Mouse (Mus musculus): Measurements from ENCODE around the gene Ube2ql1.

Gene Ube2ql1

DNA sequence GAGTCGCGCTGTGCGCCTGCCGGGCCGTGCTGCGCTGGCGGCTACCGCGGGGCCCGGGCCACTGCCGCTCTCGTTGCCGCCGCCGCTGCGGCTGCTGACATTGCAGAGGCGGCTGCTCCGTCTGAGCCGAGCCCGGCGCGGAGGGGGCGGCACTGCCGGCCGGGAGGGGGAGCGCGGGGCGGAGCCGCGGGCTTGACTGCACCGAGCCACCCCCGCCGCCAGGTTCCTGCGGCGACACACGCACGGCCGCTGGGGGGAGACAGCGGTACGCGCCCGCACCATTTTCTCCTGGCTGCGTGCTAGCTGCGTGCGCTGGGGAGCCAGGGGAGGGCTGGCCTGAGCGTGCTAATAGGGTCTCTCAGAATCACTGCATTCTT is at the start of gene Ube2ql1:
Gene Ube2ql1, minus strand, starts transcription at position 131 of the 377 bp plus-strand sequence.
- peak; percentile 90 for DNase-seq (ENCODE audit: low spot score)

DNA sequence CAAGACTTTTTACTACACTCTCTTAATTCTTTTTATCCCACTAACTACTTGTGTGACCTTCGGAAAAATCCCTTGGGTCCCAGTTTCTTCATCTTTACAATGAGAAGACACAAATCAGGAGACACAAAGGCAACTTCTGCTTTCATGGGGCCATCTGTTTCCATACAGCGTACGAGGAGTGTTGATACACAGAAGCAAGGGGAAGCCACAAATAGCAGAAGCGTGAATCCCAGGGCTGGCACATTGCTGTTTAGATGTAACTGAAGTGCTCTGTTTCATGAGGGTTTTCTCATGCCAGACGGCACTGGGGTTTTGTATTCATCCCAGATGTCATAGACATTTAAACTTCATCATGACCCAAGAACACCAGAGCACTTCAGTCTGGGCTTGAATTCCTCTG is 49.0 kb upstream of the Ube2ql1 start:
- DNase-seq (ENCODE audit: low spot score), result no peak

DNA sequence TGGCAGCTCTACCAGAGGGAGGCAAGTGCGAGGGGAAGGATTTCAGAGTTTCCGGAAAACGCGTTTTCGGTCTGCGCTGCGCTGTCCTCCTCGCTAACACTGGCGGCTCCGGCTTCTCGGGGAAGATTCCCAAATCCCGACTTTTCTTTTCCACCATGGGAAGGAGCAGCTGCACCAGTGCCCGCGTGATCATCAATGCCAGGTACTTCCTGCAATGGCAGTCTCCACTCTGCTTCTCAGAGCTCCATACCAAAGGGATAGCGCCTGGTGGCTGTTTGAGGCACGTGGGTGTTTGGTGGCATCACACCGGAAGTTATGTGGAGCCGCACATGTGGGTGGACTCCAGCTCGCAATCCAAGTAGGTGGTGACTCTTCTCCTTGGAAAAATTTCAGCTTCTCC is 38.5 kb upstream of the Ube2ql1 start:
- DNase-seq (ENCODE audit: low spot score), result peak; percentile 71

DNA sequence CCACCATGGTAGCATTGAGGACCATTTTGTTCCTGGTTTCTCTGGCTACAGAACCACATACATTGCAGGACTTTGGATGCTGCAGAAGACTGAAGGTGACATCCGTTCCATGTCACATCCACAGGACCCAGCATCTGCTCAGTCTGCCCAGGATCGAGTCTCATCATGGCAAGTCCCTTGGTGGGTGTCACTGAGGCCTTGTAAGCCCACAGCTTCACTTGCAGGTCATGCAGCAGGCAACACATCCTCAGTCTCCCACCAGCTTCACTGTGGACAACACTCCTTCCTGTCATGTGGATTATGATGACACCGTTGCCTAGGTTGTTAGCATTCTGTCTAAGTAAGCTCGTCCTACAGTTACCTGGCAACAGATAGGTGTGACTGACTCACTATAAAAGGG is 32.7 kb upstream of the Ube2ql1 start:
- no peak for DNase-seq (ENCODE audit: low spot score)

DNA sequence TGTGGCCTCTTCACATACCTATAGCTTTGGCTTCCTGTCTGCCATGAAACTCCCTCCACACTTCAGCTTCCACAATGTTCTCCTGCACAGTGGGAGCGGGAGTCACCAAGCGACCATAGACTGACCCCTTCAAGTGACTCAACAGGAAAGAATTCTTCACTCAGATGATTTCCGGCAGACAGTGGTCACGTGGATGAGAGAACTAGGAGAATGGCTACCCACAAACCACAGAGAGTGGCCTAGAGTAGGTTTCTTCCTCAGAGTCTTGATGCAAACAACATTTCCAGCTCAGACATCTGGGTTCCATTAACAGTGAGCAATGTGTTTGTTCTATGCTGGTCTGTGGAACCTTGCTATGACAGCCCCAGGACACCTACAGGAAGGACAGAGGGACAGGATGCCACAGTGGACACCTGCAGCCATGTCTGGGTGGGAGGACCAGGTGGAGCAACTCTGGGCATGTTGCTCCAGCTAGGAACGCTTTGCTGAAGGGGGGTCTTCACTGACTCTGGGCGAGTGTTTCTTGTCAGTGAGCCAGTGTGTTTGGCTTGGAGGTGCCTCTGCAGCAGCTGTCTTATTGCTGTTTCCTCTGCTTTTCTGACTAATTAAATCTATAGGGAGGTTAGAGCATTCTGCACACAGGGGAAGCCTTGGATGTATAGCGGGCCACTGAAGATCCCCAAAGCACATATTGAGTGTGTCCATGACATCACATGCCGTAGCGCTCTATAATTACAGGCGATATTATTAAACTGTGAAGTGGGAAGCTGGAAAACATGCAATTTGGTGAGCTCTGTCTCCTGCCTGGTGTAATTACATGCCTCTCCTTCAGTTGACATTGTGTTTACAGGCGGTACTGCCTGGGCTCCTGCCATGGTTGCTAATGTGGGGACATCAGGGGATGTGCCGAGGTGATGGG is 31.1 kb upstream of the Ube2ql1 start:
- no peak for DNase-seq (ENCODE audit: low spot score)

DNA sequence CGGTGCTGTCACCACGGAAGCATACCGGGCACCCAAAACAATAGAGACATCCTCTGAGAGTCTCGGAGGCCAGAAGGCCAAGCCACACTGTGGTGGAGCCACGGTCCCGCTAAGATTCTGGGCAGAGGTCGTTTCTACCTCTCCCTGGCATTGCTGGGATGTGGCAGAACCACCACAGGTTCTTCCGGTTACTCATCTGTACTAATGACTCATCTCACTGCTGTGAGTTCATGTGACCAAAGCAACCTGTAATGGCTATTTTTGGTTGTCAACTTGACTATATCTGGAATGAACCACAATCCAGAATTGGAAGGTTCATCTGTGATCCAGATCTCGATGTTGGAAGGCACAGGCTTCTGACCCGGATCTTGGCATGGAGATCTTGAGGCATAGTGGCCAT is 28.5 kb upstream of the Ube2ql1 start:
- no peak for DNase-seq (ENCODE audit: low spot score)

DNA sequence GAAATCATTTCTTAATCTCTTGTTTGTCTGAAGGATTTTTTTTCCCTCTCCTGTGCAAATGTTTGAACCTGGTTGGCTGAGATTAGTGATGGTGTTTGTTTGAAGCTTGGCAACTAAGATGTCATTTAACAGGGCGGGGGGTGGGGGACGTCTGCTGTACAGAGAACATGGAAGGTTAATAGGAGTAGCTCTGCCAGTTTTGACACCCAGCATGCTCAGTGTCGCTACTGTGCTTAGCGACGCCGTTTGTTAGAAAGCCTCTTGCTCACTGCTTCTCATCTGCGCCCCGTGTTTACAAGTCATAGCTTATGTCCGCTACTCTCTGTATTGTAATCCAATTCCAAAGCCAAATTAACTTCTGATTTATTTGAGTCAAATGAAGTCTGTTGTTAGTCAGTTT is 25.0 kb upstream of the Ube2ql1 start:
- no peak for DNase-seq (ENCODE audit: low spot score)

DNA sequence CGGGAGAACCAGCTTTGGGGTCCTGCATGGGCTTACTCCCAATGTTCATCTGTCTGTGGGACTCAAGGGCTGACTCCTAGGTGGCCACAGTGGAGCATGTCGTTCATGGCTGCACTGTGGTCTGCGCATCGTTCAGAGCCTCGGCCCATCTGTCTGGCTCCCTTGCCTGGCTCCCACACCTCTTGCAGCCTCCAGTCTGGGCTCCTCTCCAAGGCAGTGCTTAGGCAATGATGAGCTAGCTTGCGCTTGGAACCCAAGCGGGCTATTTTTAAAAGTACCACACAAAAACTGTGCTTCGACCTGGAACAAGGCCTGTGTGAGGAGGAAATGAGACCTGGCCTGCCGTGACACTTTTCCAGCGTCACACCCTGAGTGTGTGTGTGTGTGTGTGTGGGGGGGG is 21.7 kb upstream of the Ube2ql1 start:
- peak; percentile 74 for DNase-seq (ENCODE audit: low spot score)

DNA sequence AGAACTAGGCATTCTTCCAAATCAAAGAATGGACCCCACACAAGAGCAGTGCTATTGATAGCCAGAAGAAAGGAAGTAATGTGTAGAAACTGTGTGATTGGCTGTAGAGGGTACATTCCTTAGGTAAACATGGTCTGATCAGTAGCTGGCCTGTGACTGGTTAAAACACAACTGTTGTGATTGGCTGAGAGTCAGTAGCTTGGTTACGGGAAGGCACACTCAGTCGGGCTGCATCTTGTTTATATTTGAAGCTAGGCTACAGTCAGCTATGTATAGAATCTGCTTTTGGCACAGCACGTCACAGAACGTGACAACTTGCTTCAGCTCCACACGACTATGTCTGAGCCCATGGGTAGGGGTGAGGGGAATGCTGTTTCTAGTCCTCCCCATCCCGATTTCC is 19.3 kb upstream of the Ube2ql1 start:
- no peak for DNase-seq (ENCODE audit: low spot score)

DNA sequence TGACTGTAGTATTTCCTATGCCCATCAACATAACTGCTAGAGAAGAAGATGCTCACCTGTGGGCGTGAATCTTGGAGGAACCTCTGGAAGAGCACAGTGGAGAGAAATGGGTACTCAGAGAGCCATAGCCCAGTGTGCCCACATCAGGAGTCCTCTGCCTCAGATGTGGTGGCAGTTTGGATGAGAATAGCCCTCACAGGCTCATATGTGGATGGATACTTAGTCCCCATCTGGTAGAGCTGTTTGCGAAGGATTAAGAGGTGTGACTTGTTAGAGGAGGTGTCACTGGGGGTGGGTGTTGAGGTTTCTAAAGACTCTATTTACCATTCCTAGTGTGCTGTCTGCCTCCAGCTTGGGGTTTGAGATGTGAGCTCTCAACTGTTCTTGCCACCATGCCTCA is 13.2 kb upstream of the Ube2ql1 start:
- no peak for DNase-seq (ENCODE audit: low spot score)

DNA sequence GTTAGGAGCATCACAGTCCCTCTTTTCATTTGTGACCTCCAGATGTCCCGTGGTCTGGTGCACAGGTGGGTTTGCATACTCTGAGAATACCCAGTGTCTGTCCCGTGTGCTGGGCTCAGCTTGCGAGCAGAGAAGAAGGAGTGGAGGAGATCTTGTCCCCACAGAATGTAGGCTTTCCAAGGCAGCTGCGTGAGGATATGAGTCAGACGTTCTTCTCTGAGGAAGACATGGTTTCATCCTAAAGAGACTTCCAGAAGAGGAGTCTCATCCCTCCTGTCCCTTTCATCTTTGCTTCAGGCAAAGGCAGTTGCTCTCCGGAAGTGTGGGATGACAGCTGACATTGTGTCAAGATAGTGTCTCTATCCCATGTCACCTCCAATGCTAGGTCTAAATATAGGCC is 11.8 kb upstream of the Ube2ql1 start:
- no peak for DNase-seq (ENCODE audit: low spot score)

DNA sequence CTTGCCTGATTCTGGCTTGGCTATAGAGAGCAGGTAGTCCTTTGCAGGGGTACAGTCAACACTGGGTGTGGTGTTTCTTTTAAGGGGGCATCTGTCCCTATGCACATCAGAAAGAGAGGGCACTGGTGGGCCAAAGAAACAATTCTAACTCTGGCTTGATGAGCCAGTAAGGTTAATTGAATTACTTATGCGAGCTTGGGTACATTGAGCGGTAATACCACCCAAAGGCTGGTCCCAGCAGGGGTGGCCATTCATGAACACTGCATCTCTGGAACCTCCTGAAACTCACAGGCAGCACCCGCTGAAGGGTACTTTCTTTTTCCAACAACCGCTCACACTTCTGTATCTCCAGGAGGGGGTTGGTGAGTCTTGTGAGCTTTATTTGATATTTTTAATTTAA is 9.1 kb upstream of the Ube2ql1 start:
- no peak for DNase-seq (ENCODE audit: low spot score)

DNA sequence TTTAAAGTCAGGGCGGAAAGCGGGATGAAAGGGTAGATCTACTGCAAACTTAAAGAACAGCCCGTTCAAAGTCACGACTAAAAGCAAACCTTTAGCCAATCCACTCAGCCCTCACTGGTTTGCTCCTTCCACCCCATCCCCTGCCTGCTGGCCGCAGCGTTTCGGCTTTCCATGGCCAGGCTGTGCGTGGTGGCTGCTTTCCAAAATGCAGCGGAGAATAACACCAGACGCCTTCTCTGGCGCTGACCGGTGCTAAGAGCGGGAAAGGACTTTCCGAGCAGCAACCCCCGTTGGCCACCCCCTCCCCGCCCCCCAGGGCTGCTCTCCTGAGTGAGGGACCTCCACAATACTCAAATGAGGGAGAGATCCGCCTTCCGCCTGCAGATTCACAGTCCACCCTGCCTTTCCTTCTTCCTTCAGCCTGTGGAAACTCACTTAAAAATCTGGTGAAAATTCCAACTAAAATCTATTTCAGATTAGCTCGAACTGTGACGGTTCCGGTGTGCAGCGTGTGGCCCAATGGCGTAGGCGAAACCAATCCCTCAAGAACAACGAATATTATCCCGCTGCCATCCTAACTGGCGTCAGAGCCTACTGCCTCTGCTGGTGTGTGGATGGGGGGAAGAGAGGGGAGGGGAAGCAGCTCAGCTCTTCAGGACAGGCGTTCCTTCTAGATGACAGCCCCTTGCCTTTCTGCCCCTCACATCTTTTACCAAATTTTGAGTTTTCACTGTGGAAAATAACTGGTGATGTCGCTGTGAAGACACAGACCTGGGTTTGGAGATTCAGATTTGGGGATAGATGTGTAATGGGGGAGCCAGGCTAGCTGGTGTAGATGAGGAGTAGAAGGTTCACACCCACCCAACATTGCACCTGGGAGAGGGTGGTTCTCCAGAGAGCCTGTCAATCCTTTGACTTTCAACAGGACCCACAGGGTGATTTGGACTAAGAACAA is 919 bp upstream of the Ube2ql1 start:
- DNase-seq (ENCODE audit: low spot score), result peak; percentile 53

DNA sequence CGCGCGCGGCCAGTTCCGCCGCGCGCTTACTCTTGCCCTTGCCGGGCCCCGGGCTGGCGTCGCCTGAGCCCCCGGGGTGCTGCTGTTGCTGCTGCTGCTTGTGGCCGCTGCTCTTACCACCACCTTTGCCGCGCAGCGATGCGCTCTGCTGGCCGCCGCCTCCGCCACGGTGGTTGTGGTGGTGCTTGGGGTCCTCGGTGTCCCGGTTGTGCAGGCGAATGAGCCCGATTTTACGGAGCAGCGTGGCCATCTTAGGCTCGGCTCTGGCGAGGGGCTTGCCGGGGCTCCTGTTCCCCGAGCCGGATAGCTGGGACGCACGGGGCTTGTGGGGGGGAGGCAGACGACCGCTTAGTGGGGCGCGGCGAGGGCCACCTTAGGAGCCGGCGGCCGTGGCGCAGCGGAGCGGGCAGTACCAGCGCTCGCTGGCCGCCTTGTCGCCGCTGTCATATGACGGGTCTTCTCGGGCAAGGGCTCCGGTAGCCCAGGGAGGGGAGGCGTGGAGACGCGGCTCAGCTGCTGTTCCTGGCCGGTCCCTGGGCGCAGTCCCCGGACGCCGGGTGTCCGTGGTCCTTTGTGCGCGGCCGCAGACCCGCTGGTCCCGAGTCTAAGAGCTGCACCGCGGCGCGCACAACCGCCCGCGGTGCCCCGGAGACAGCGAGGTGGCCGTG is 464 bp downstream of the Ube2ql1 start:
- no peak for DNase-seq (ENCODE audit: low spot score)

DNA sequence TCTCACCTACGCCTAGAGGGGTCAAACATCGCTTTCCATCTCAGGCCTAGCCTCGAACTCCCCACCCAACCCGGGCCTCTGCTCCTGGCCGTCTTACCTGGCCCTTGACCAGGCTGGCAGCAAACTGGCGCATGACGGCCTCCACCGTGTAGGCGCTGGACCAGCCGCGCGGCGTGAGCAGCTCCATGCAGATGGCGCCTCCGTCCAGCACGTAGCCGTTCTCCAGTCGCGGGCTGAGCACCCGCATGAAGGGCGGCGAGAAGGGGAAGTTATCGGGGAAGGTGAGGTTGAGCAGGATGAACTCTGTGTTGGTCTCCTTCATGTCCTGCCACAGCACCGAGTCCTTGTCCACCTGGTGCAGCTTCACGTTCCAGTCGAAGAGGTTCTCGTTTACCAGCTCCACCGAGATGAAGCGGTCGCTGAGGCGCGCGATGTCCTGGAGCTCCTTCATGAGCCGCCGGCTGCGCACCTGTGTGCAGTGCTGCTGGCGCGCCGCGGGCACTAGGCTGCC is 1.2 kb downstream of the Ube2ql1 start:
- DNase-seq (ENCODE audit: low spot score), result no peak

DNA sequence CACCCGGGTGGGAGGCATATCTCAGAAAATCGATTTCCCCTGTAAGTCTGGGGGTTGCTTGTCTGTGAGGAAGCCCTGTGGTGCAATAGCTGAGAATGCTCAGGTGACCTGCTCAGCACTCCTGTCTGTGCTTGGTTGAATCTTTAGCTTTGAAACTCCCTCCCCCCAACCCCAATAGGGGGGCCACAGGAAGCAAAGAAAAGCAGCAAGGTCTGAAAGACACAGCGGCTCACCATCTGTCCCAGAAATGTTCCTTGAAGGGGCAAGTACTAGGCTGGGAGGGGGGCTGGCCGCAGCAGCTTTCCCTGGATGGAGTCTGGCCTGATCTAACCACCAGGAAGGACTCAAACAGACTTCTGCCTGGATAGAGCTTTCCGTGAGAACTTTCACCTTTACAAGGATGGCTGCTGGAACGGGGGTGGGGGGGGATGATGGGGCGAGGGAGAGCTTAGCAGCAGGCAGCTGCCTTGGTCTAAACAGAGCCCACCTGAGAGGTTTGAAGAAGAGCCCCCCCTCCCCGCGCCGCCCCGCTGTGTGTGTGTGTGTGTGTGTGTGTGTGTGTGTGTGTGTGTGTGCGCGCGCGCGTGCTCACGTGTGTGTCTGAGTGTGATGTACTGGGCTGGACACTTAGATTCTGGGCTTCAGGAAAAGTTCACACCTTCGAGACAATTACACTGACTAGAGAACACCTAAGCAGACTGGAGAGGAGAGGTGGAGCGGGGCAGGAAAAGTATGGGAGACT is 2.1 kb downstream of the Ube2ql1 start:
- DNase-seq (ENCODE audit: low spot score), result no peak

DNA sequence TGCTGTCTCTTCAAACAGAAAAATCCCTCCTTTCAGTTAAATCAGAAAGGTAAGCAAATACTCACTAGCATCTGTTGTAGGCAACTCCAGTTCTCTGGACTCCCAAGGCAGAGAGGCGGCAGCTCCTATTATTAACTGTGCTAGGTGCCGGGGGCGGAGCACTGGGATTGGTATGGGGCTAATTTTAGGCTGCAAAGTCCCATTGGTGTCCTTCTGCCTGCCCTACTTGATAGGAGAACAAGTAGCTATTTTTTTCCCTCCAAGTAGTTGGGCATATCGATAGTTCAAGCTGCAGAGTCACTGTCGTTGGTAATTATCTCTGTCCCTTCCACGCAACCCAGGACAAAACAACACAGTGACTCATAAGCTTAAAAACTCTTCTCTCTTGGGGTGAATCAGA is 7.1 kb downstream of the Ube2ql1 start:
- no peak for DNase-seq (ENCODE audit: low spot score)

DNA sequence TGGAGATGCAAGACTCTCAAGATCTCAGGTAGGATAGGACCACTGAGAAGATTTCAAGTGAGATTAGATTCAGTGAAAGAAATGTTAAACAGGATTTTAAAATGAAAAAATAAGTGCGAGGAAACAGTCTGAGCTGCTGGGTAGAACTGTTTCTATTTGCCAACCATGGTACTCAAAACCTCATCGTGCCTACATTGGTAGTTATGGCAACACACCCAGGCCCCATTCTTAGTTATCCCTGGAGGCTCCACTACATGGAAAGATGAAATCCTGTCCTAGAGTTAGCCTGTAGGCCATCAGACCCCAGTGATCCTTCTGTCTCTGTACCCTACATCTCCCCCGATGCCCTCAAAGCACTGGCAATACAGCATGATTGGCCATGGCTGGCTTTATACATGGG is 14.3 kb downstream of the Ube2ql1 start:
- DNase-seq (ENCODE audit: low spot score), result no peak

DNA sequence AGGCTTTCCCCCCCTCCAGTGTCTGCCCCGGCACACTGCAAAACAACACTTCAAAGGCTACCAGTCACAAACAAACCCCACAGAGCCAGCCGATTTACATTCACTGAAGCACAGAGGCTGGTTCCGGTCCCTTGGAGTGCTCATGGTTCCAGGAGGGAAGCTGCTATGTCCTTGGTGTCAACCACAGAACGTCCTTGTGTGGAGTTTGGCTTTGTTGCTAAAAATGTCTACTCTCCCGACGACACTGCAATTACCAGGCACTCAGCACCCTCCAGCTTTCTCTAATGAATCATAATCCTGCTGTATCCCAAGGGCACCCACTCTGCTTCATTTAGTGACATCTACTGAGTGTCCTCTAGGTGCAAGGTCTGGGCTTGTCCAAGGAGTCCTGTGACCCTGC is 18.5 kb downstream of the Ube2ql1 start:
- DNase-seq (ENCODE audit: low spot score), result no peak

DNA sequence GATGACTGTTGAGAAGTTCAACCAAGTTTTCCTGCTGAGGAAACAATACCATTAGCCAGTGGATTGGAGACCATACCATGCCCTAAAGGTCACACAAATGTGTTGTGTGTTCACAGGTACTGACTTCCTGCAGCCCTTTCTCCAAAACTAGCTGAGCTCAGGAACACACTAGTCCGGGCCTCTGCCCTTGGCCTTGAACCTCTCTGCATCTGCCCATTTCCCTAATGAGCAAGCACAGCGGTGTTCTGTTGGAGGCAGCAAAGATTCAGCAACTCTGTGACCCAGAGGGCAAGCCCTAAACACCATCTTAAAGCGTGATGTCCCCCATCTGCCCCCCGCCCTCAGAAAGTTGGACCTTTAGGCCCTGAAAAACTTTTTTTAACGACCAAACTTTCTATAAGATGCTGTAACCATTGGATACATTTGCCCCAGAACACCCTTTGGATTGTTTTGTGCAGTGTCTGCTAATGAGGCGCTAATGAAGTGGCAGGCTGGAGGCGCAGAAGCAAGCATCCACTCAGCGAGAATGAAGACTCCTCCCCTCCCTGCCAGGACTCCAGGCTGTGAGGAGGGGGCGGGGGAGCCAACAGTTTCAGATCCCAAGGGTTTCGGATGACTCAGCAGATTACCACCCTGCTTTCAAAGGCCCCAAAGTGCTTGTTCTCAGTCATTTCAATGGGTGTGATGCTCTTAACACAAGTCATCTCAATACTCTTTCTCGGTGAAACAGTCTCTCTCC is 21.7 kb downstream of the Ube2ql1 start:
- DNase-seq (ENCODE audit: low spot score), result no peak

DNA sequence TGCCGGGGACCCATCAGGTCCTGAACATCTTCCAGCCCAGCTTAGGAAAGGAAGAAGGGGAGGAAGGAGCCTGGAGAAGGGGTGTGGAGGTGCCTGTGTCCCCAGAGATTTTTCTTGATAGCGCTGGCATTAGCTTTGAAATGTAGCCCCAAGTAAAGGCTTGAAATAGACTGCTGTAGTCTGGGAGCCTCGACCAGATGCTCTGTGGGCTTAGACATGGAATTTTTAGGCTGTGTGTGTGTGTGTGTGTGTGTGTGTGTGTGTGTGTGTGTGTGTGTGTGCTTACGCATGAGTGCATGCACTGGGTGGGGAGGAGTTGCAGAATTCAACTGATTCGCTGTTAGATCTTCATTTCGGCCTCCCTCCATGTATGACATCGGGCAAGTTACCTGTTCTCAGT is 31.5 kb downstream of the Ube2ql1 start:
- peak; percentile 26 for DNase-seq (ENCODE audit: low spot score)
